Mouse (Mus musculus) erythroid progenitor cell, adult 5-6 weeks (primary cell): ENCODE results near the gene Pea15a. TPM values are rescaled to one million over a fixed set of nuclear protein-coding genes. Genes with fewer than 3 reads are reported as not detected.
"Not testable (repeated sequence)": the region's sequence is repeated elsewhere in the genome, so short reads cannot be mapped to it uniquely, and the experiment has no call there.

ENCODE experiments used
- ATAC-seq: replicated peaks from 2 replicates; pipeline ENCODE4 v1.8.0; 2016; ENCODE audit warnings: moderate number of reproducible peaks, mild to moderate bottlenecking, moderate TSS enrichment, inconsistent platforms; ENCODE audit not compliant: poor library complexity, low FRiP score, severe bottlenecking
- total RNA-seq, 2 experiments: library from RNA; stranded (forward) in 1 of 2; stranded (reverse) in 1 of 2; fragments of 150-400 nt in 1 of 2; fragments of 186-747, 209-891 nt in 1 of 2; gene quantifications; 2 replicates each; pipeline versions ENCODE4 v1.2.3 to v1.2.4; 2015 to 2017; ENCODE audit warnings: low replicate concordance in 2 of 2

Pea15a gene
- total RNA-seq (2015; ENCODE audit: low replicate concordance) (5.4 and 12.2 TPM in 2 replicates), total RNA-seq (2017; ENCODE audit: low replicate concordance) (3.3 and 6.0 TPM in 2 replicates)

GRCm38 (mm10) chr1:172206141-172206917, at the start of gene Pea15a:
Pea15a (minus strand) TSS chr1:172206804.
- ATAC-seq = no peak

GRCm38 (mm10) chr1:172247679-172248078, 41.1 kb upstream of the Pea15a start:
- ATAC-seq = no peak

- ATAC-seq = no peak
These were observed 40.6 kb upstream of the Pea15a start for GRCm38 (mm10) chr1:172247216-172247615.

GRCm38 (mm10) chr1:172244645-172245044, 38.0 kb upstream of the Pea15a start:
- not testable (repeated sequence) for ATAC-seq

- no peak for ATAC-seq
These were observed 37.1 kb upstream of the Pea15a start for GRCm38 (mm10) chr1:172243547-172244205.

- ATAC-seq = no peak
These were observed 35.8 kb upstream of the Pea15a start for GRCm38 (mm10) chr1:172242401-172242800.

- ATAC-seq = no peak
These were observed 34.5 kb upstream of the Pea15a start for GRCm38 (mm10) chr1:172240945-172241708.

- no peak for ATAC-seq
These were observed 22.6 kb upstream of the Pea15a start for GRCm38 (mm10) chr1:172229215-172229614.

GRCm38 (mm10) chr1:172228209-172228608, 21.6 kb upstream of the Pea15a start:
- ATAC-seq = no peak

- no peak for ATAC-seq
These were observed 14.9 kb upstream of the Pea15a start for GRCm38 (mm10) chr1:172221297-172222063.

GRCm38 (mm10) chr1:172220414-172220813, 13.8 kb upstream of the Pea15a start:
- no peak for ATAC-seq

GRCm38 (mm10) chr1:172219451-172220406, 13.1 kb upstream of the Pea15a start, which contains the start of gene Casq1:
Casq1 (minus strand) TSS chr1:172219868.
- ATAC-seq = no peak

- ATAC-seq = no peak
These were observed 11.7 kb upstream of the Pea15a start for GRCm38 (mm10) chr1:172218164-172218910.

- ATAC-seq = peak; percentile 73
These were observed 10.5 kb upstream of the Pea15a start for GRCm38 (mm10) chr1:172217148-172217547.

- no peak for ATAC-seq
These were observed 8.1 kb upstream of the Pea15a start for GRCm38 (mm10) chr1:172214748-172215147.

GRCm38 (mm10) chr1:172213771-172214170, 7.2 kb upstream of the Pea15a start:
- no peak for ATAC-seq

GRCm38 (mm10) chr1:172212776-172213175, 6.2 kb upstream of the Pea15a start:
- ATAC-seq = no peak

GRCm38 (mm10) chr1:172207111-172207584, 544 bp upstream of the Pea15a start:
- no peak for ATAC-seq
